Mouse (Mus musculus): ENCODE measurements around the gene Rtn3. TPM values are rescaled to one million over a fixed set of nuclear protein-coding genes. Genes with fewer than 3 reads are reported as not detected.
A peak's percentile ranks its signal among the peaks of the same experiment; 100 is the strongest.

Gene Rtn3
- 71.7 TPM for polyA plus RNA-seq (2012; fragmentation: generic; extraction: Trizol)
- long read RNA-seq, experiment 1, transcript Rtn3-203 (7 exons, 2,762 nt), result major isoform, 175 of 201 reads
- long read RNA-seq, experiment 1, partial matches to known transcripts, result 3 of 201 reads
- long read RNA-seq, experiment 1, other reads (novel, unspliced or antisense), result 20 of 201 reads
- long read RNA-seq, experiment 2, transcript Rtn3-203 (7 exons, 2,762 nt), result major isoform, 575 of 588 reads
- long read RNA-seq, experiment 2, partial matches to known transcripts, result 5 of 588 reads
- long read RNA-seq, experiment 2, other reads (novel, unspliced or antisense), result 7 of 588 reads

DNA sequence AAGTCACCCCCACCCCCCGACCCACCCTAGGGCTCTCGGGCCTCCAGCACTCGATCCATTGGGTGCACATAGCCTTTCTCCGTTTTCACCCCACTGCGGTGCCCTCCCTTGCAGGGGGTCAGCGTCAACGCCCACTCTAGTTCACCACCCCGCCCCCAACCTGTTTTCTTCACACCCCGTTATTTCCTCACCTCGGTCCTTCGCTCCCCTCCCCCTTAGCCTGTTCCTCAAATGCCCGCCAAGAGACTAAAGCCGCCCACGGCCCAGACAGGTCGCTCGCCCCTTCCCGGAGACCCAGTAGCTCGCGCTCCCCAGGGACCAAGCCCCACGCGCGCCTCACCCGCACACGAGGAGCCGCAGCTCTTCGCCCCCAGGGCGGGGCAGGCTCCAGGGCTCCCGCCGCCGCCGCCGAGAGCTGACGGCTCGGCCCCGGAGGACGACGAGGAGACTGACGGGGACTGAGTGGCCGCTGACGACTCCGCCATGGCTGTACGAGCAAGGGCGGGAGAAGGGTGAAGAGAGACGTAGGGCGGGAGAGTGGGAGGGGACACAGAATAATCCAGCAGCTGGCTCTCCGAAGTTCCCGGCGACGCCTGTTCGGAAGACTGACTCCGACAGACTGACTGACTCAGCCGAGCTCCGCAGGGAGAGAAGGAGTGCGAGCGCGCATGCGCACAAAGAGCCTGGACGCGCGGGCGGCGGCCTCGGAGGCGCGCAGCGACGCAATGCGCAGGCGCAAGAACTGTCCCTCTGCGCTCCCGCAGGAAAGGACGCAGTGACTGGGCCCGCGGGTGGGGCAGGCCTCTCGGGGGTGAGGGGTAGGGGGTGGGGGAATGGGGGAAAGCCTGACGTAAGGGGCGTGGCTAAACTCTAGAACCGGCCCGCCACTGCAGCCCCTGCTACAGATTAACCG is at the start of gene Rtn3:
Gene Rtn3, minus strand, starts transcription at position 683 of the 913 bp plus-strand sequence.
- TF ChIP-seq MYOG (IDR thresholded peaks at IDR 0.05; ENCODE audit: control insufficient read depth, extremely low read depth, insufficient read length) (no peak), MYOD1 (IDR thresholded peaks at IDR 0.05; ENCODE audit: control insufficient read depth, insufficient read length, low read depth) (no peak), MAX (IDR thresholded peaks at IDR 0.05) (no peak), USF1 (IDR thresholded peaks at IDR 0.05; ENCODE audit: low read depth) (no peak), CEBPB (IDR thresholded peaks at IDR 0.05; ENCODE audit: low read depth) (no peak), CTCF (IDR thresholded peaks at IDR 0.05; ENCODE audit: control insufficient read depth, insufficient read depth, insufficient read length) (no peak), FOSL1 (IDR thresholded peaks at IDR 0.05; ENCODE audit: insufficient read depth, low read length, poor library complexity, severe bottlenecking) (no peak)
- H3K36me3 ChIP-seq (ENCODE audit: control insufficient read depth, insufficient read depth), result peaks cover 4% of the 10 kb centered on the region
- peak within 1 kb of the TSS; percentile 78 for H3ac ChIP-seq (ENCODE audit: control insufficient read depth, insufficient read length, low read depth)
- peaks cover 42% of the 10 kb centered on the region for H3K79me3 ChIP-seq (ENCODE audit: low read depth)
- H3K4me3 ChIP-seq (ENCODE audit: insufficient read depth, poor library complexity, severe bottlenecking), result peak within 1 kb of the TSS; percentile 92
- no peaks in the 10 kb centered on the region for H3K27me3 ChIP-seq (ENCODE audit: control insufficient read depth, insufficient read depth, insufficient read length)
- peaks cover 49% of the 10 kb centered on the region for H3K79me2 ChIP-seq (ENCODE audit: control insufficient read depth, insufficient read depth)

DNA sequence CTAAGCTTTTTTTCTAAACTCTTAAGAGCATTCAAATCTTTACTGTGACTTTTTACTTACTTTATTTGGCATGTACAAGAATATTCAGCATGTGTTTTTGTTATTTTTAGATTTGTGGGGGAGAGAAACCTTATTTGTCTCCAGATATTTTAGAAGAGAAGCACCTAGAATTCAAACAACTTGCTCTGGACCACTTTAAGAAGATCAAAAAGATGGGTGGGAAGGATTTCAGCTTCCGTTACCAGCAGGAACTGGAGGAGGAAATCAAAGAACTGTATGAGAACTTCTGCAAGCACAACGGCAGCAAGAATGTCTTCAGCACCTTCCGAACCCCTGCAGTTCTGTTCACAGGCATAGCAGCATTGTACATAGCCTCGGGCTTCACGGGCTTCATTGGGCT is 48.8 kb upstream of the Rtn3 start:
- H3K27me3 ChIP-seq (ENCODE audit: control insufficient read depth, insufficient read depth, insufficient read length), result no peaks in the 10 kb centered on the region
- H3K79me3 ChIP-seq (ENCODE audit: low read depth), result no peaks in the 10 kb centered on the region
- peaks cover 70% of the 10 kb centered on the region for H3K36me3 ChIP-seq (ENCODE audit: control insufficient read depth, insufficient read depth)
- no peaks in the 10 kb centered on the region for H3K79me2 ChIP-seq (ENCODE audit: control insufficient read depth, insufficient read depth)
- TF ChIP-seq USF1 (IDR thresholded peaks at IDR 0.05; ENCODE audit: low read depth) (no peak), CEBPB (IDR thresholded peaks at IDR 0.05; ENCODE audit: low read depth) (no peak), FOSL1 (IDR thresholded peaks at IDR 0.05; ENCODE audit: insufficient read depth, low read length, poor library complexity, severe bottlenecking) (no peak), MYOD1 (IDR thresholded peaks at IDR 0.05; ENCODE audit: control insufficient read depth, insufficient read length, low read depth) (no peak), MYOG (IDR thresholded peaks at IDR 0.05; ENCODE audit: control insufficient read depth, extremely low read depth, insufficient read length) (no peak), CTCF (IDR thresholded peaks at IDR 0.05; ENCODE audit: control insufficient read depth, insufficient read depth, insufficient read length) (no peak), MAX (IDR thresholded peaks at IDR 0.05) (no peak)
- H3ac ChIP-seq (ENCODE audit: control insufficient read depth, insufficient read length, low read depth), result no peak overlapping the region
- H3K4me3 ChIP-seq (ENCODE audit: insufficient read depth, poor library complexity, severe bottlenecking), result no peak overlapping the region

DNA sequence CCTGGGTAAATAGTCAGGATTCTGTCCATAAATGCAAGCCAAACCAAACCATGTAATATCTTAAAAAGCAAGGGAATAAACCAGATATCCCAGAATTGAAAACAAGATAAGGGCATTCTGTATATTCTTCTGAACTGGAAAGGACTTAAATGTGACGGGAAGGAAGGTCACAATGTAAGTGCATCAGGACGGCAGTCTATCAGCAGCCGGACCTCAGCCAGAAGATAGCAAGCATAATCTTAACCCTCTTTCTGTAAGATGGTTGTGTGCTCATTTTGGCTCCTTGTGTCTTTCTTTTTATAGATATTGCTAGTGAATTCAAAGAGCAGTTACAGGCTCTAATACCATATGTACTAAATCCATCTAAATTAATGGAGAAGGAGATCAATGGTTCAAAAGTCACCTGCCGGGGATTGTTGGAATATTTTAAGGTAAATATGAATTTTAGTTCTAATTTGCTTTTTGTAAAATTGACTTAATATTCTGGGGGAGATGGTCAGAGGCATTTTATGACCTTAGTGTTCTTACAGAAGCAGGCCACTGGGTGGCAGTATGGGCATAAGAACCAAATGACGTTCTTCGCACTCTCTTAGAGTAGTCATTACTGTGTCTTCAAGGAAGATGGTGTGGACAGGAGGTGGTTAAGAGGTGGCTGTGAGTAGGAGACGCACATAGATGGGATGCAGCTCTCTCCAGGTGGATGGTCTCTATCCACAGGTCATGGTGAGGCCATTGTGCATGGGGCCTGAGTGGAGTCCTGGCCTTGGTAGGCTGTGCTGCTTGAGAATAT is 45.8 kb upstream of the Rtn3 start:
- no peaks in the 10 kb centered on the region for H3K27me3 ChIP-seq (ENCODE audit: control insufficient read depth, insufficient read depth, insufficient read length)
- H3K79me3 ChIP-seq (ENCODE audit: low read depth), result no peaks in the 10 kb centered on the region
- no peak overlapping the region for H3K4me3 ChIP-seq (ENCODE audit: insufficient read depth, poor library complexity, severe bottlenecking)
- H3K36me3 ChIP-seq (ENCODE audit: control insufficient read depth, insufficient read depth), result peaks cover 75% of the 10 kb centered on the region
- TF ChIP-seq CTCF (IDR thresholded peaks at IDR 0.05; ENCODE audit: control insufficient read depth, insufficient read depth, insufficient read length) (peak; percentile 4), MAX (IDR thresholded peaks at IDR 0.05) (no peak)
- no peak overlapping the region for H3ac ChIP-seq (ENCODE audit: control insufficient read depth, insufficient read length, low read depth)
- no peaks in the 10 kb centered on the region for H3K79me2 ChIP-seq (ENCODE audit: control insufficient read depth, insufficient read depth)

GRCm38 (mm10) chr19:7524879-7525278 is 41.8 kb upstream of the Rtn3 start:
- Histone ChIP-seq H3K79me2 (ENCODE audit: control insufficient read depth, insufficient read depth) (no peaks in the 10 kb centered on the region), H3K79me3 (ENCODE audit: low read depth) (no peaks in the 10 kb centered on the region), H3K36me3 (ENCODE audit: control insufficient read depth, insufficient read depth) (peaks cover 69% of the 10 kb centered on the region), H3K27me3 (ENCODE audit: control insufficient read depth, insufficient read depth, insufficient read length) (no peaks in the 10 kb centered on the region), H3ac (ENCODE audit: control insufficient read depth, insufficient read length, low read depth) (no peak overlapping the region), H3K4me3 (ENCODE audit: insufficient read depth, poor library complexity, severe bottlenecking) (no peak overlapping the region)
- TF ChIP-seq CEBPB (IDR thresholded peaks at IDR 0.05; ENCODE audit: low read depth) (no peak), FOSL1 (IDR thresholded peaks at IDR 0.05; ENCODE audit: insufficient read depth, low read length, poor library complexity, severe bottlenecking) (no peak), USF1 (IDR thresholded peaks at IDR 0.05; ENCODE audit: low read depth) (no peak), MYOG (IDR thresholded peaks at IDR 0.05; ENCODE audit: control insufficient read depth, extremely low read depth, insufficient read length) (no peak), CTCF (IDR thresholded peaks at IDR 0.05; ENCODE audit: control insufficient read depth, insufficient read depth, insufficient read length) (no peak), MAX (IDR thresholded peaks at IDR 0.05) (no peak), MYOD1 (IDR thresholded peaks at IDR 0.05; ENCODE audit: control insufficient read depth, insufficient read length, low read depth) (no peak)

- no peaks in the 10 kb centered on the region for H3K27me3 ChIP-seq (ENCODE audit: control insufficient read depth, insufficient read depth, insufficient read length)
- no peak overlapping the region for H3K4me3 ChIP-seq (ENCODE audit: insufficient read depth, poor library complexity, severe bottlenecking)
- no peak for TF ChIP-seq CEBPB (IDR thresholded peaks at IDR 0.05; ENCODE audit: low read depth)
- no peak for TF ChIP-seq CTCF (IDR thresholded peaks at IDR 0.05; ENCODE audit: control insufficient read depth, insufficient read depth, insufficient read length)
- TF ChIP-seq MYOD1 (IDR thresholded peaks at IDR 0.05; ENCODE audit: control insufficient read depth, insufficient read length, low read depth), result no peak
- TF ChIP-seq MYOG (IDR thresholded peaks at IDR 0.05; ENCODE audit: control insufficient read depth, extremely low read depth, insufficient read length), result no peak
- no peak for TF ChIP-seq MAX (IDR thresholded peaks at IDR 0.05)
- no peak for TF ChIP-seq USF1 (IDR thresholded peaks at IDR 0.05; ENCODE audit: low read depth)
- TF ChIP-seq FOSL1 (IDR thresholded peaks at IDR 0.05; ENCODE audit: insufficient read depth, low read length, poor library complexity, severe bottlenecking), result no peak
- peaks cover 67% of the 10 kb centered on the region for H3K36me3 ChIP-seq (ENCODE audit: control insufficient read depth, insufficient read depth)
- H3ac ChIP-seq (ENCODE audit: control insufficient read depth, insufficient read length, low read depth), result no peak overlapping the region
- H3K79me3 ChIP-seq (ENCODE audit: low read depth), result no peaks in the 10 kb centered on the region
- no peaks in the 10 kb centered on the region for H3K79me2 ChIP-seq (ENCODE audit: control insufficient read depth, insufficient read depth)
Observed at GRCm38 (mm10) chr19:7523781-7524180, 40.7 kb upstream of the Rtn3 start.

Data from C2C12 (cell line).